Mouse (Mus musculus): ENCODE results near the gene Abcd4.

The Abcd4 gene

DNA sequence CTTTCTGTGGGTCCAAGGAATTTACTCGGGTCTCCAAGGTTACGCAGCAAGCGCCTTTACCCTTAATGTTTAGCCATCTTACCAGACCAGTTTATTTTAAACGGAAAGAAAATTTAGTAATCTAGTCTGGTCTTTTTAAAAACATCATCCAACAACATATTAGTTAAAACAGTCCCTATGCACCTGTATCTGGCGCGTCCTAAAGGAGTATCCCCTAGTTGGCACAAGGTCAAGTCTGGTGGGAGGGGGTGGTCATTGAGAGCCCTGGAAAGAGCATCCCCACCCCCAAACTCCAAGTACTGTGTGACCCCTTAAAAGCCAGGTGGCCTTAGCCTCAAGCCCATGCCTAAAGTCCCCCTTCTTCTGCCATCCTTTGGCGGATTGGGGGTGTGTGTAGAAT, 44.1 kb downstream of the Abcd4 start:
- ATAC-seq (ENCODE audit: insufficient number of reproducible peaks, low FRiP score, low TSS enrichment), result no peak

- ATAC-seq (ENCODE audit: insufficient number of reproducible peaks, low FRiP score, low TSS enrichment), result no peak
Measured at GRCm38 (mm10) chr12:84572341-84572720, 44.9 kb downstream of the Abcd4 start.

DNA sequence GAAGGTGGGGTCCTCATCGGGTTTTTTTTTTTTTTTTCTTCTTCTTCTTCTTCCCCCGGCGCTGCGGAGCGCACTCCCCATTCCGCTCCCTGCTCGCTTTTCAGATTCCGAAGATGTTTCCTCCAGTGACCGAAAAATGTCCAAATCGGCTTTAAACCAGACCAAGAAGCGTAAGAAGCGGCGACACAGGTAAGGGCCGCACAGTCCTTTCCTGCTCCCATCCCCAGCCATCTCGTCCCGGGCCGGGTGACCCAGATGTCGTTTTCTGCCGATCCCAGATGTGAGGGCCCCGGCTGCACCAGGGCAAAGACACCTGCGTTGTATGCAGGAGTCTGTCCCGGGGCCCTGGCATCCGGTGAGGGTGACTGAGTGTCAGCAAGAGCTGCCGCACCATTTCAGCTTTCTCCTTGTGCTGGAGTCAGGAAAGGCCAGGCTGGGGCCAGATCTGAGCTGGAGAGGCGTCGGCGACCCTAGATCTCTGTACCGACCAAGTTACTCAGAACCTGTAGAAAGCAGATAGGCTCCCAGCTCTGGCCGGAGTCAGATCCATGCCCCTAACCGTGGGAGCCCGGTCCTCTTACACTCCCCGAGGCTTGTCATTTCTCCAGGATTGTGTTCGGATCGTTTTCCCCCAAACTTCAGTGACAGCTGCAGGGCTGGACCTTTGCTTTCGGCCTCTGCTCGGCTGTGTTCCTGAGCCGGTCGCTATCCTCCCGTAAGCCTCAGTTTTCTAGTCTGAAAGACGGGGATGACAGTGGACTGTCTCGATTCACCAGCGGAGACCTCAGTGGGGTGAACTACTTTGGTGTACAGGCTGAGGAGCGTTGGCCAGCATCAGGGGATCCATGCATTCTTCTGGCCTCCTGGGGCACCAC, 45.5 kb downstream of the Abcd4 start:
- ATAC-seq (ENCODE audit: insufficient number of reproducible peaks, low FRiP score, low TSS enrichment), result no peak

DNA sequence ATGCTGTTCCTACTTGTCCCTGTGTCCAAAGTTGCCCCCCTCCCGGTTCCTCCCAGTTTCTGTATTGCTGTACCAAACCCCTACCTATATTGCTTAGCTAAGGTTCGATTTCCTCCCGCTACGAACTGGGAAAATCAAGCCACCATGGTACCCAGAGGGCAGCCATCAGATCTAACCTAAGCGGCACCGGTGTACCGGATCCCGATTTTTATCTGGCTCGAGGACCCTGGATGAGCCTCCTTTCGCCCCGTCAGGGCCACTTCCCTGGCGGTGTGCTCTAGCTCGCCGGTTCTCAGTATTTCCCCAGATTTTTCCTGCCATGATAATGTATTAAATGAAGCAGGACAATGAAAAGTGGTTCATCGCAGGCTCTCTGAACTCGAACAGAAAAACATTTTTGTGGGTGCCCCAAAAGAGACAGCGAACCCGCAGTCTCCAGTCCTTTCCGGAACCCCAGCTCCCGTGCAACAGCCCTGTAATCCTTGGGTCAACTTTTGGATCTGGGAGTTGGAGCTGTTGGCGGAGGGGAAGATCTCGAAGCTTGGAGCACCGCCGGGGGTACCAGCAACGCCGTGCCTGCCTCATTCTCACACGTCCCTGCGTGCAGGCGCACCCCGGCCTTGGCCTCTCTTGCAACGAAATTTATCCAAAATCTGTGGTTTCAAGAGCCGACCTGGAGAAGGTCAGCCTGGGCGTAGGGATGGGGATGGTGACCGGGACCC, 46.4 kb downstream of the Abcd4 start:
- ATAC-seq (ENCODE audit: insufficient number of reproducible peaks, low FRiP score, low TSS enrichment), result no peak

DNA sequence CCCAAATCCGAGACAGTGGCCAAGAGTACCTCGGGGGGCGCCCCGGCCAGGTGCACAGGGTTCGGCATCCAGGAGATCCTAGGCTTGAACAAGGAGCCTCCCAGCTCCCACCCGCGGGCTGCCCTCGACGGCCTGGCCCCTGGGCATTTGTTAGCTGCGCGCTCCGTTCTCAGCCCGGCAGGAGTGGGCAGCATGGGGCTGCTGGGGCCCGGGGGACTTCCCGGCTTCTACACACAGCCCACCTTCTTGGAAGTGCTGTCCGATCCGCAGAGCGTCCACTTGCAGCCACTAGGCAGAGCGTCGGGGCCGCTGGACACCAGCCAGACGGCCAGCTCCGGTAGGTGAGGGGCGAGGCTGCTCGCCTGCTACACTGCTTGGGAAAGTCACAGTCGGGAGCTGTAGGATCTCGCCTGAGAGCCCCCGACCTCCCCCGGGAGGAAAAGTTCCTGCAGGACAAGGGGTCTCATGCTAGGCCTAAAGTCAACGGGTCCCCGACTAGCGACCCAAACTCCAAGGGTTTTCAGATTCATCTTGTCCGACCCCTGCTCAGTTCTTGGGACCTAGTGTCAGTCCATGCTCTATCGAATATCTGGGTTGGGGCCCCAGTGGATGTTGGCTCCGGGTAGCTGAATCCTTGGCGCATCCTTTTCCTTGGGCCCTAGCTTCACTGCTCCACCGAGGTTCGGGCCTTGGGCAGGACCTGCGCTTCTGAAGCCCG, 47.1 kb downstream of the Abcd4 start:
- ATAC-seq (ENCODE audit: insufficient number of reproducible peaks, low FRiP score, low TSS enrichment), result no peak

GRCm38 (mm10) chr12:84569336-84569970, 47.8 kb downstream of the Abcd4 start, which contains the start of gene Vsx2:
Vsx2 (plus strand) TSS chr12:84569762.
- 0 out of 2 replicates have a peak, but pooled peaks have one; percentile 3 for ATAC-seq (ENCODE audit: insufficient number of reproducible peaks, low FRiP score, low TSS enrichment)

- ATAC-seq (ENCODE audit: insufficient number of reproducible peaks, low FRiP score, low TSS enrichment), result no peak
Measured at GRCm38 (mm10) chr12:84567576-84567975, 49.6 kb downstream of the Abcd4 start.

GRCm38 (mm10) chr12:84562558-84562957, 54.7 kb downstream of the Abcd4 start:
- no peak for ATAC-seq (ENCODE audit: insufficient number of reproducible peaks, low FRiP score, low TSS enrichment)

- ATAC-seq (ENCODE audit: insufficient number of reproducible peaks, low FRiP score, low TSS enrichment), result no peak
Measured at GRCm38 (mm10) chr12:84555218-84555617, 62.0 kb downstream of the Abcd4 start.
